Mouse (Mus musculus): Measurements from ENCODE around the gene Zfp652. TPM values are rescaled to one million over a fixed set of nuclear protein-coding genes. Genes with fewer than 3 reads are reported as not detected.

Zfp652 gene
- total and polyA plus RNA-seq, 3 experiments: 16.1 to 54.4 (median 47.6) TPM

- WGBS: 95% methylated on average over 4 of the region's 4 CpGs
- TF ChIP-seq POLR2A (IDR thresholded peaks at IDR 0.05; ENCODE audit: insufficient read depth, low read depth, low read length): no peak
- TF ChIP-seq EP300 (IDR thresholded peaks at IDR 0.05; ENCODE audit: insufficient read depth, low read depth, low read length): no peak
- no peak overlapping the region for H3K4me3 ChIP-seq
- H3K27me3 ChIP-seq (ENCODE audit: control insufficient read depth, insufficient read depth, low read length): no peaks in the 10 kb centered on the region
- H3K4me1 ChIP-seq (ENCODE audit: control insufficient read depth, insufficient read depth, low read length): peaks cover 3% of the 10 kb centered on the region
- H3K27ac ChIP-seq: no peak overlapping the region
- no peak for DNase-seq
- H3K9ac ChIP-seq (ENCODE audit: low read depth, low read length): no peak overlapping the region
- peaks cover 10% of the 10 kb centered on the region for H3K79me2 ChIP-seq (replicated peaks; ENCODE audit: control insufficient read depth, insufficient read depth, low read length)
- intact Hi-C loops (cut with DNase I): no loop called here
- H3K36me3 ChIP-seq (ENCODE audit: control insufficient read depth, insufficient read depth, low read length): peaks cover 4% of the 10 kb centered on the region; the same call in 1 of the 2 replicates
Measured at GRCm38 (mm10) chr11:95724466-95724865, 12.0 kb downstream of the Zfp652 start.

- no peak overlapping the region for H3K27ac ChIP-seq
- peak overlapping the region; percentile 24; the same call in 1 of the 2 replicates for H3K9ac ChIP-seq (ENCODE audit: low read depth, low read length)
- no peak for DNase-seq
- no peak overlapping the region for H3K4me3 ChIP-seq
- TF ChIP-seq EP300 (IDR thresholded peaks at IDR 0.05; ENCODE audit: insufficient read depth, low read depth, low read length) (no peak), CTCF (IDR thresholded peaks at IDR 0.05) (no peak), POLR2A (IDR thresholded peaks at IDR 0.05; ENCODE audit: insufficient read depth, low read depth, low read length) (no peak)
- peaks cover 12% of the 10 kb centered on the region for H3K79me2 ChIP-seq (replicated peaks; ENCODE audit: control insufficient read depth, insufficient read depth, low read length)
- WGBS: 68% methylated on average over 4 of the region's 4 CpGs
- peaks cover 5% of the 10 kb centered on the region for H3K4me1 ChIP-seq (ENCODE audit: control insufficient read depth, insufficient read depth, low read length)
- H3K36me3 ChIP-seq (ENCODE audit: control insufficient read depth, insufficient read depth, low read length): peaks cover 2% of the 10 kb centered on the region; the same call in 1 of the 2 replicates
- H3K27me3 ChIP-seq (ENCODE audit: control insufficient read depth, insufficient read depth, low read length): no peaks in the 10 kb centered on the region
- intact Hi-C loops (cut with DNase I): no loop called here
Measured at GRCm38 (mm10) chr11:95726156-95726555, 13.7 kb downstream of the Zfp652 start.

- H3K4me3 ChIP-seq: no peak overlapping the region
- no peak for DNase-seq
- 85% methylated on average over 5 of the region's 5 CpGs for WGBS
- peaks cover 5% of the 10 kb centered on the region for H3K4me1 ChIP-seq (ENCODE audit: control insufficient read depth, insufficient read depth, low read length)
- peaks cover 13% of the 10 kb centered on the region for H3K79me2 ChIP-seq (replicated peaks; ENCODE audit: control insufficient read depth, insufficient read depth, low read length)
- no peak for TF ChIP-seq POLR2A (IDR thresholded peaks at IDR 0.05; ENCODE audit: insufficient read depth, low read depth, low read length)
- no peak for TF ChIP-seq EP300 (IDR thresholded peaks at IDR 0.05; ENCODE audit: insufficient read depth, low read depth, low read length)
- TF ChIP-seq CTCF (IDR thresholded peaks at IDR 0.05): no peak
- intact Hi-C loops (cut with DNase I): loop anchor here (2.0 kb wide), 1 partner anchor 13 kb away; no protein-coding TSS in a partner anchor
- H3K36me3 ChIP-seq (ENCODE audit: control insufficient read depth, insufficient read depth, low read length): peaks cover 2% of the 10 kb centered on the region; the same call in 1 of the 2 replicates
- no peak overlapping the region for H3K9ac ChIP-seq (ENCODE audit: low read depth, low read length)
- H3K27ac ChIP-seq: no peak overlapping the region
- H3K27me3 ChIP-seq (ENCODE audit: control insufficient read depth, insufficient read depth, low read length): no peaks in the 10 kb centered on the region
Measured at GRCm38 (mm10) chr11:95727947-95728346, 15.5 kb downstream of the Zfp652 start.

- H3K79me2 ChIP-seq (replicated peaks; ENCODE audit: control insufficient read depth, insufficient read depth, low read length): peaks cover 8% of the 10 kb centered on the region; the same call in 1 of the 2 replicates
- 70% methylated on average over 12 of the region's 12 CpGs for WGBS
Measured at GRCm38 (mm10) chr11:95728916-95729907, 16.7 kb downstream of the Zfp652 start.

DNA sequence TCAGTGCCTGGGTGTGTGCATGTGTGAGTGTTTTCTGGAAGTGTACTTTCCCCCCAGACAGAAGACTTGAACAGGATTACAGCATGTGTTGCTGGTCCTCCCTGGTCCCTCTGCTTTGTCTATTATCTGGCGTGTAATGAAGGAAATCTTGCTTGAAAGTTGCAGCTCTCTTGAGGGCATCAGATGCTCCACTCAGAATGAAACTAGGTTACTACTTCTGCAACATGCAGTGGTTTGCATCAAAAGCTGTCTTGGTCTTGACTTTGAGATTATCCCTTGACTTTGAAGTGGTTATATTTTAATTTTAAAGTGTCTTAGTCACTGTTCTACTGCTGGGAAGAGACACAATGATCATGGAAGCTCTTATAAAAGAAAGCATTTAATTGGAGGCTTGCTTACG lies 22.0 kb downstream of the Zfp652 start:
- H3K36me3 ChIP-seq (ENCODE audit: control insufficient read depth, insufficient read depth, low read length): peaks cover 3% of the 10 kb centered on the region; the same call in 1 of the 2 replicates
- WGBS: 85% methylated on average over 2 of the region's 2 CpGs
- H3K27me3 ChIP-seq (ENCODE audit: control insufficient read depth, insufficient read depth, low read length): no peaks in the 10 kb centered on the region
- TF ChIP-seq EP300 (IDR thresholded peaks at IDR 0.05; ENCODE audit: insufficient read depth, low read depth, low read length): no peak
- TF ChIP-seq CTCF (IDR thresholded peaks at IDR 0.05): no peak
- TF ChIP-seq POLR2A (IDR thresholded peaks at IDR 0.05; ENCODE audit: insufficient read depth, low read depth, low read length): no peak
- H3K4me1 ChIP-seq (ENCODE audit: control insufficient read depth, insufficient read depth, low read length): peaks cover 4% of the 10 kb centered on the region
- intact Hi-C loops (cut with DNase I): no loop called here
- H3K9ac ChIP-seq (ENCODE audit: low read depth, low read length): no peak overlapping the region
- peaks cover 11% of the 10 kb centered on the region for H3K79me2 ChIP-seq (replicated peaks; ENCODE audit: control insufficient read depth, insufficient read depth, low read length)
- DNase-seq: no peak
- H3K27ac ChIP-seq: no peak overlapping the region
- H3K4me3 ChIP-seq: no peak overlapping the region

More at GRCm38 (mm10) chr11:95728916-95729907, 16.7 kb downstream of the Zfp652 start:
- DNase-seq: no peak
- TF ChIP-seq EP300 (IDR thresholded peaks at IDR 0.05; ENCODE audit: insufficient read depth, low read depth, low read length): no peak
- no peak for TF ChIP-seq CTCF (IDR thresholded peaks at IDR 0.05)
- TF ChIP-seq POLR2A (IDR thresholded peaks at IDR 0.05; ENCODE audit: insufficient read depth, low read depth, low read length): no peak
- Histone ChIP-seq H3K4me1 (ENCODE audit: control insufficient read depth, insufficient read depth, low read length) (peaks cover 5% of the 10 kb centered on the region), H3K27ac (peak overlapping the region; percentile 59), H3K27me3 (ENCODE audit: control insufficient read depth, insufficient read depth, low read length) (no peaks in the 10 kb centered on the region), H3K9ac (ENCODE audit: low read depth, low read length) (no peak overlapping the region), H3K4me3 (peak overlapping the region; percentile 38), H3K36me3 (ENCODE audit: control insufficient read depth, insufficient read depth, low read length) (peaks cover 2% of the 10 kb centered on the region; the same call in 1 of the 2 replicates)
- intact Hi-C loops (cut with DNase I): loop anchor here (2.0 kb wide), 1 partner anchor 14 kb away; no protein-coding TSS in a partner anchor

Measured in heart, adult 2 months (tissue).